Mouse (Mus musculus): ENCODE measurements at regions not wholly inside any gene's neighbourhood (a gene's known extent, or its start where the extent isn't known, plus 50 kb on each side); places are given as distances from the start of the nearest gene placed in this dataset.
"Not testable (repeated sequence)": the region's sequence is repeated elsewhere in the genome, so short reads cannot be mapped to it uniquely, and the experiment has no call there.

GRCm38 (mm10) chr5:39335321-39335720 is 420.0 kb downstream of the Hs3st1 start:
- no peak for DNase-seq (ENCODE audit: low read depth)

DNA sequence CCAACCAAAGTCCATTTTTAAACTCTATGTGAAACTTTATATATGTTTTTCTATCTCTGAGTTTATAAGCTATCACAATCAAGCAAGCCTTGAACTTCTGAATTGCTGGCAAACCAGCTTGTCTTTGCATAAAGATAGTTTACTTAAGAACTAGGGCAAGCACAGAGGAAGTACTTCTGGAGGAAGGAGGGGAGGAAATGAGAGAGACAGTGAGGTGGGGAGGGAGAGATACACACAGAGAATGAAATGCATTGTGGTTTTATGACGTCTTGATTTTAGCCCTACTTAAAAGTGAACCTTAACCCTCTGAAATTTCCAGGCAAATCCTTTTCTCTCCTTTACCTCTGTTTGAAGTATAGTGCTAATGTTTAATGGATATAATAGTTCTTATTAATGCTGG is 421.0 kb downstream of the Hs3st1 start:
- DNase-seq (ENCODE audit: low read depth), result no peak

DNA sequence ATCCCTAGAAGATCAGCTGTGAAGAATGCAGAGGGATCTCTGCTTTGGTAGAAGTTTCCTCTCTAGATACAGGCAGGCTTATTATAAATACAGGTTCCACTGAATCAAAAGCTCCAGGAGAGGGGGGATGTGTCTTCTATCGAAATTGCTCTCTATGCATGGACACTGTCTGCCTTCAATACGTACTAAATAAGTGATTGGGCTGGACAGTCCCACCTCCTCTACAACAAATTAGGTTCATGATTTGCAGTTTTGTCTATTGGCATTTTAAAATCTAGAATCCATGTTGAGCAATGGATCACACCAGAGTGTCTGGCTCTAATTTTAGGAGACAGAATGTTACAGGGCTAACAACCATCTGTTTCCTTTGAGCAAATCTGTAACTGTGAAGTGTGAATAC is 429.9 kb downstream of the Hs3st1 start:
- DNase-seq (ENCODE audit: low read depth), result no peak

DNA sequence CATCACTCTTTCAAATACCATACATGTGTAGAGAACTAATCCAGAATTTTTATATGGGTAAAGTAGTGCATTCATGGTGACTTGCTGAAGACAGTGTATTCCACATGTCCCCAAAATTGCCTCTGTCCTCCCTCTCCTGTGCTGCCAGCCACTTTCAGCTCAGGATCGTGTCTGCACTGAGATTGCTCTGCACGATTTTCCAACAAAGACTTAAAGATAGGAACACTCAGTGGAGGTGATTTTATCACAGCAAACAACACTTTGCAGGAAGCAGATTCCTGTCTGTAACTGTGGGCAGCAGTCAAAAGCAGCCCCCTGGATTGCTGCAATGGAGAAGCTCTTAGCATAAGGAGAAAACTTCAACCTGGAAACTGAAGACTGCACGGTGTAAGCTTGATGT is 438.8 kb downstream of the Hs3st1 start:
- DNase-seq (ENCODE audit: low read depth), result no peak

GRCm38 (mm10) chr5:39311211-39311610 is 434.6 kb upstream of the Clnk start:
- DNase-seq (ENCODE audit: low read depth), result no peak

GRCm38 (mm10) chr5:39305794-39306193 is 429.2 kb upstream of the Clnk start:
- no peak for DNase-seq (ENCODE audit: low read depth)

GRCm38 (mm10) chr5:39292849-39293248 is 416.2 kb upstream of the Clnk start:
- DNase-seq (ENCODE audit: low read depth), result no peak

DNA sequence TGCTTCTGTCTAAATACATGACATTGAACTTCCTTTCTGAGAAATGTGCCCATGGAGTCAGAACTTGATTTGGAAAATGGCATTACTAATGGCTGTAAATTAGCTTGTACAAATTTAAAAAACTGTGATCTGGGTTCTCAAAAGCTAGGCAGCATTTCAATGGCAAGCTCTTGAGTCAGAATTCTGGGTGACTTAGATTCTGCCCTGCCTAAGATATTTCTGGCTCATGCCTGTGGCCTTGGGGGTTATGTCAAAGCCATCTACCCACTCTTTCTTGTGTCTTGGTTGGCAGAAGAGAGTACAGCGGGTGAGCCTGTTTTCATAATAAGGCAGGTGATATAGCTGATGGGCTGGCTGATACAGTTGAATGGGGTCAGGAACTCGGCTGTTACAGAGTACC is 404.4 kb upstream of the Clnk start:
- no peak for DNase-seq (ENCODE audit: low read depth)

DNA sequence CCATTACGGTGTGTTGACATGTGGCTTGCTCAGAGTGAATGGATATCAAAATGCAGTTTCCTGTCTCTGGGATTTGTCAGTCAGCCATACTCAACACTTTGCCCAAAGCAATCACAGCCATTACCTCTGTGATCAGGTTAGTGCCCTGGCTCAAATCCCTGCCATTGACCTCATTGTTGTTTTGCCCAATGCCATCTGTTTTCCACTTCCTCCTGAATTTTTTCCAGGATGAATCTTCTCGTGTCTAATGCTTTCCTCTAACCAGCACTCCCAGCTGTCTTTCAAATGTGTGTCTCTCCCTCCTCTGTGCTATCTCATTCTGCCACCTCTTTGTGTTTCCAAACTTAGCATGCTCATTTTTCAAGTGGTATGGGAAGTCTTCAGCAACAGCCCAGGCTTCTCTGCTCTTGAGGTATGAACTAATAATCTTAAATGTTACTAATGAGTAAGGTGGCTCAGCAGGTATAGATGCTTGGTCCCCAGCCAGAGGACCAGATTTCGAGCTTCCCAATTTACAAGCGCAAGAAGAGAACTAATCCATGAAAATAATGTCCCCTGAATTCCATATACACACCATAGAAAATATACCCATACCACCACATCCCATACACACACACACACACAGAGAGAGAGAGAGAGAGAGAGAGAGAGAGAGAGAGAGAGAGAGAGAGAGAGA is 397.2 kb upstream of the Clnk start:
- DNase-seq (ENCODE audit: low read depth), result no peak

DNA sequence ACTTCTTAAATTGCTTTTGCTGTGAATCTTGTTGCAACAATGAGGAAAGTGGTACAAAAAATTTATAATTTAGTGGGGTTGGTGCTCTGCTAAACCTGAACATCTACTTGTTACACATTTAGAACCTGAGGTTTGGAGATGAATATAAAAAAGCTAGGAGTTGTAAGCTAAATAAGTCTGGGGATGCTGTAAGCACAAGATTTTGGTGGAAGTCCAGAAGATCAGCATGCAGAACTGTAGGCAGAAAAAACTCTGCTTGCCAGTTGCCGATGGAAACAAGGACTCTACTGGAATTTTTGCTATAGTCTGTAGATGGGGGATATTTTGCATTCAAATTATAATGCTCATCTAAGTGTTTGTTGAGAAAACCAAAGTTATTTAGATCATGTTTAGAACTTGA is 390.5 kb upstream of the Clnk start:
- DNase-seq (ENCODE audit: low read depth), result no peak

DNA sequence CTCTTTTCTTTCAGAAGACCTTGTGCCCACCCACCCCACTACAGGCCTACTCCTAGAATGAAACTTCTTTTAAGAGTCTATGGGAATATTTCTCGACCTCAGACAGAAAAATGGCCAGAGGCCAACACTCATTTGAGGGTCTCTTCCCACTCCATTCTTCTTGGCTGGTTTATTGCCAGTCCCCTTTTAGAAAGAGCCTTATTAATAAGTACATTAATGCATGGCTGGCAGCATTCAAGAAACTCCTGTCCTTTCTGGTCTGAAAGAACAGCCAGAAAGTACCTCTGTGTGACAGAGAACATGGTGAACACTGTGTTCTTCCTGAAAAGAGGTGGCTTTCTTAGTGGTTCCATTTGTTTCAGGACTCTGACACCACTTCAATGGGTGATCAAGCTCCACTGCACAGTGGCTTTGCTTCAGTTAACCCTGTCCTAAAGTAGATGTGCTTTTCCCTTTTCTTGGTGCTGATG is 384.1 kb upstream of the Clnk start:
- no peak for DNase-seq (ENCODE audit: low read depth)

GRCm38 (mm10) chr5:39257745-39258144 is 381.1 kb upstream of the Clnk start:
- DNase-seq (ENCODE audit: low read depth), result no peak

GRCm38 (mm10) chr5:39252206-39252605 is 375.6 kb upstream of the Clnk start:
- DNase-seq (ENCODE audit: low read depth), result no peak

DNA sequence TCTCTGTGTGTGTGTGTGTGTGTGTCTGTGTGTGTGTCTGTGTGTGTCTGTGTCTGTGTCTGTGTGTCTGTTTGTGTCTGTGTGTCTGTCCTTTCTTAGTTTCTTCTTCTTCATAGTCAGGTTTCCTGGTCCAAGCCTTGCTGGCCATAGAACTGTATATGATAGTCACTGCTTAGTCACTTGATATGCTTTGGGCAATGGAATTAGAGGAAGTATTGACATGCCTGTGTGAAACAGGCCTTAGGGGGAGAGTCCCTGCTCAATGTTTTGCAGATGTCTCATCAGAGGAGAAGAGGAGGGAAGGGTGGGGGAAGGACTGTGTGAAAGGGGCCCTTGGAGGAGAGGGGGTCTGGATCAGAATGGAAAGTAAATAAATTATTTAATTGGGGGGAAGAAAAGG is 374.4 kb upstream of the Clnk start:
- no peak for DNase-seq (ENCODE audit: low read depth)

GRCm38 (mm10) chr5:39219698-39220097 is 343.1 kb upstream of the Clnk start:
- DNase-seq (ENCODE audit: low read depth), result no peak

GRCm38 (mm10) chr5:39216326-39216725 is 339.7 kb upstream of the Clnk start:
- DNase-seq (ENCODE audit: low read depth), result no peak

- DNase-seq (ENCODE audit: low read depth), result no peak
Observed at GRCm38 (mm10) chr5:39215016-39215415, 338.4 kb upstream of the Clnk start.

DNA sequence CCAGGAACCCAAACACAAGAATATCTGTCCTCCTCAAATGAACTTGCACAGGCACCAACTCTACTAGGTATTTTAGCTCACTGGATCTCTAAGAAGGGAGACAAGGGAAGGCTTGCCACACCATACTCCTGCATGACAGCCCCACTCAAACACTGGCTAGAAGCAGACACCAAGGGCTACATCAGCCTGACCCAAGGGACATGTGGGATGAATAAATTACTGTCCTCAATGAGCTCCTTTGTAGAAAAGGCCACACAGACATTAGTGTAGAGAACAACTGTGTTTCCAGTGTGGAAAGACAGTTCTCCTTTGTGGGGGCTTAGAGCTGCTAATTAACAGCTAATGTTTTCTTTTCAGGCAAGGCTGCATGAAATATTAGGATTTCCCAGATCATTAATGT is 335.9 kb upstream of the Clnk start:
- DNase-seq (ENCODE audit: low read depth), result no peak

- DNase-seq (ENCODE audit: low read depth), result no peak
Observed at GRCm38 (mm10) chr5:39198856-39199255, 322.2 kb upstream of the Clnk start.

DNA sequence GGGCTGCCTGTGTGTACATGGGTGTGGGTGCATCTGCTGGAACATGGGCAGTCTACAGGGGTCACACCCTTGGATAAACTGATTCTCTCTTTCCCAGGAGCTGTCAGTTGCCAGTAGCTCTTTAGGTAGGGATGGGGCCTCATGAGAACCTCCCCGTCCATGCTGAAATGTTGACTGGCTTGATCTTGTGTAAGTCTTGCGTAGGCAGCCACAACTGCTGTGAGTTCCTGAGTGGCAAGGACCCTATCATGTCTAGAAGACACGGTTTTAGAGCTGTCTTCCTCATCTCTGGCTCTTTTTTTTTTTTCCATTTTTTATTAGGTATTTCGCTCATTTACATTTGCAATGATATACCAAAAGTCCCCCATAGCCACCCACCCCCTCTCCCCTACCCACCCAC is 314.5 kb upstream of the Clnk start:
- not testable (repeated sequence) for DNase-seq (ENCODE audit: low read depth)

DNA sequence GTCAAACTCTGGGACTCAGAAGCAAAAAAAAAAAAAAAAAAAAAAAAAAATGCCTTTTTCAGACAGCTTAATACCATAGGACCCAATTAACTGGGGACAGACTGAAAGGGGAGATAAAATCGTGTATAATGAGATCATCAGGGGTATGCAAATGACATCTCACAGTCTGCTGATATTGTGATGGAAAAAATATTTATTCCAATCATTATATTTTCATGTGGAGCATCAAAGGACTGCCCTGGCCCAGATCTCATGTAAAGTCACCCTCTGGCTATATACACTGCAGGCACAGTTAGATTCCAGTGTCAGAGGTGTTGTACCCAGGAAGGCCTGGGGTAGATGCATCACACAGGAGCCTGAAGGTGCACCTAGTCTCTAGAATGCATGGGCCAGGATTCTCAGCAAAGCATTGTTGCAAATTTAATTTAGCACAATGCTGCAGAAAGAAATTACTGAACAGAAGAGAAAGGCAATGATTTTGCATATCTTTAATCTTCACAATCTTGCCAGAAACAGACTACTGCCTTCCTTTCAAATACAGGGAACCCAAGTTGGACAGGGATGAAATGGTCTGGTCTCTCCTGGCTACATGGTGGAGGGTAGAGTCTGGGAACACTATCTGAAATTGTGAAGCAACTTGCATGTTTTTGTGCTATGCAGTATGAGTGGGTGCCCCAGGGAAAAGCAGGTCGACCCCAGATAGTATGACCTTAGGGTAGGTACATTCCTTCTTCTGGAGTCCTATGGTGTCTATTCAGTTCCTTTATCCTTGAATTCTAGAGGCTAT is 305.2 kb upstream of the Clnk start:
- no peak for DNase-seq (ENCODE audit: low read depth)

- no peak for DNase-seq (ENCODE audit: low read depth)
Observed at GRCm38 (mm10) chr5:39181028-39181427, 304.4 kb upstream of the Clnk start.

DNA sequence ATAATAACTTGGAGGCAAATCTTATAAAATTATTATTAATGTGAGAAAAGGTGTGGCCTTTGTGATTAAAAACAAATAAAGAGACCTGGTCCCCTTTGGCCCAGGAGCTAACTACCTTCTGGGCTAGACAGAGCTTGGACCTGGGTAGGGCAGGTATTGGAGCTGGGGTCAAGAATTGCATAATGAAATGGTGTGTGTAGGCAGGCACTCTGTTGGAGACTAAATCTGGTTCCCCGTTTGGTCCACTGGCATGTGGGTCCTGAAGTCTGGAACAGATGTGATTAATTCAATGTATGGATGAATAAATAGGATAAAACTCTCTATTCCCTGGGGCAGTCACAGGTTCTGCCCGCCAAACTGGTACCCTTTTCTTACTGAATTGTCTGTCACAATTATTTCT is 301.3 kb upstream of the Clnk start:
- DNase-seq (ENCODE audit: low read depth), result no peak

DNA sequence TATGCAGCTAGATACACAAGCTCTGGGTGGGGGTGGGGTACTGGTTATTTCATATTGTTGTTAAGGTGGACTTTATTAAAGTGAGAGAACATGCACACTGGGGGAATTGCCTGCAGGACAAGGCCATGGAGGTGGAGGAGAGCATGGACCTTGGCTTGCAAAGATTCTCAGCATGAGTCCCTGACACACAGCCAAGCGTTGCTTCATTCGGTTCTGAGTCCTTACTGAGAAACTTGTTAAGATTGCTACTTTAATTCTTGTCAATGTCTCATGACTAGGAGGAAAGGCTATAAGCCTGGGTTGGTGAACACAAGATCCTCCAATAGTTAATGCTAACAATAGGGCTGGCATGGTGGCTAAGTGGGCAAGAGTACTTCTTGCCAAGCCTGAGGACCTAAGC is 300.3 kb upstream of the Clnk start:
- no peak for DNase-seq (ENCODE audit: low read depth)

Data from c-Kit-positive CD71-negative TER-119-negative erythroid progenitor cells, embryonic 14.5 days (primary cell).